Mouse (Mus musculus): ENCODE measurements around the gene Baz1b.
A peak's percentile ranks its signal among the peaks of the same experiment; 100 is the strongest.

The Baz1b gene

DNA sequence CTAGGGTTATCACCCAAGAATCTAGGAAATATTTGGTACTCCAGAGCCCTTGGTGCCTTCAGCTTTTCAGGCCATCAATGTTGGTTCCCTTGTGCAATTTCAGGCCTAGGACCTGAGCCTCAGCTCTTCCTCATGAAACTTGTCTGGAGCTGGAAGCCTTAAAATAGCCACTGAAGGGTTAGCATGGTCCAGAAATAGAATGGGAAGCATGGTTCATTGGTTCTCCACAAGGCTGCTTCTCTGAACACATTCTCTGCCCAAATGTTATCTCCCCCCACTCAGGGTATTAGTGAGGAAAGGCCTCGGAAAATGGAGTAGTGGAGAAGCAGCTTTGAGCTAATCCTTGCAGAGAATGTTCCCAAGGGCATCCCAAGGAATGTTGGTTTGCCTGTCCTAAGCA is 54.4 kb downstream of the Baz1b start:
- no peak for DNase-seq

DNA sequence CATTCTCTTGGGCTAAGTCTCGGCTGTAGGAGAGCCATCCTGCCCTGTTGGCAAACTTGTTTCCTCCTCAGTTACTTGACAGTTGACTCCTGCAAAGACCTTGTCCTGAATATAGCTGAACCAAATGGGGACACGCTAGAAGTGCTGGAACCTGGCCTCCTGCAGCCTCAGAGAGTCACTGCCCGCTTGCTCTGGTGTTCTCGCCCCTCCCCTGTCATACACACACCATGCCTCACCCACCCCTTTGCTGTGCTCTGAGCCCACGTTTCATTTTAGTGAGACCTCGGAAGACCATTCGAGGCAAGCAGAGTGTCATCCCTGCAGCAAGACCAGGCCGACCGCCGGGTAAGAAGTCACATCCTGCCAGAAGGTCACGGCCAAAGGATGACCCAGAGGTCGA is 55.1 kb downstream of the Baz1b start:
- no peak for DNase-seq

DNA sequence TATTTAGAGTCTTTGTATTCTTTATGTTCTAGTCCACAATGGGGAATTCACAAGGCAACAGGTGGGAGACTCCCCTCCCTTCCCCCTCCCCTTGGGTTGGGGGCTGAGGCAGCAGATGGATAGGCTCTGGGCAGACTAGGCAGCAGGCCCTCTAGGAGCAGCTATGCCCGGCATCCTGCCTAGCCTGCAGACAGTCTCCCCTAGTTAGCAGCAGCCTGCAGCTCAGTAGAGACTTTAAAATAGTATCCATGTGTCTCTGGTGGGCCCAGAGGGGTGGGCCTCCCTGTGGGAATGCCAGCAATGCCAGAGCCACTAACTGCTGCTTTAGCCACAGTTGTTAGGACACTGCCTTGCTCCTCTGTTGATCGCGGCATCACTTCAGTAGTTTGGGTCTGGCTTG is 55.5 kb downstream of the Baz1b start:
- DNase-seq, result no peak

DNA sequence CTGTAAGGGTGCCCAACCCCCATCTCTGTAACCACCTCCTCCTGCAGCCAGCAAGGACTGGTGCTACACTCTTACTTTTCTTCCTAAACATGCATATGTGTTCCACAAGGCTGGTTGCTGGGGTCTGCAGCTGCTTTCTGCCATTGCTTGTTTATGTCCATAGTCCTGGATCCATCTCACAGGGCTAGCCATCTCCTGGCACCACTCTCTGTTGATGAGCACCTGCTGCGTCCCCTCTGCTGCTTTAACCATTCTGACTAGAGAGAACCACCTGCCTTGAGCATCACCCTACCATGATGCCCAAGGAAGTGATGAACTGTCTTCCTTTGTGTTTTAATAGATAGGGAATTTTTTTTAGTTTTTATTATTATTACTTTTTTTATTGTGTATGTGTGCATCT is 56.1 kb downstream of the Baz1b start:
- no peak for DNase-seq

DNA sequence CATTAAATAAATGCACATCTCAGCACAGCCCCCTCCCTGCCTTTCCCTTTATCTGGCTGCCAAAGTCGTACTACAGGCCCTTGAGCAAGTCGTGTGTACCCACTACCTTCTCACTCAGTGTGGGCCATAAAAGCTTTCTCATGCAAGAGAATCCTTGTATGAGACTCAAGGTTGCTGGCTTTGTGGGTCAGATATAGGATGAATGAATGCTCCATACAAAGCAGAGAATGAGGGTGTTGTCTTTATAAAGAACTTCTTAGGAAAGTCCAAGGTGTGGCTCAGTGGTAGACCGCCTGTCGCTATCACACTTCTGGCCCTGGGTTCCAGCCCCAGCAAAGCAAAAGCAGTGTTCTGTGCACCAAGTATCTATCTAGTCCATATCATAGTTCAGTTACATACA is 59.5 kb downstream of the Baz1b start:
- DNase-seq, result no peak

DNA sequence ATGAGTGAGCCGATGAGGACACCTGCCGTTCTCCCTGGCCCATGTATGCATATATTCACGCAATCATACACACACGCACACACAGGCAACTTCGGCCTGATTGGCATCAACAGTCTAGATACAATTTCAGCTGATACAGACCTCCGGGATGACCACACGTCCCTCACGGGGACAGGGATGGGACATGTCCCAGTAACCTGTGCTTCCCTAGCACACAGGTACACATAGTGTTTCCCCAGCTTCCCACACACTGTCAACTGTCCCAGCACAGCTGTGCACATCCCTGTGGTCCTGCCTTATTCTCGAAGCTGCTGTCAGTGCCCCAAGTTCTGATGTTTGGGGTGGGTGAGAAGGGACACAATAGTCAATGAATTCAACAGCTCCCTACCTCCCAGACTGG is 60.3 kb downstream of the Baz1b start:
- DNase-seq, result no peak

DNA sequence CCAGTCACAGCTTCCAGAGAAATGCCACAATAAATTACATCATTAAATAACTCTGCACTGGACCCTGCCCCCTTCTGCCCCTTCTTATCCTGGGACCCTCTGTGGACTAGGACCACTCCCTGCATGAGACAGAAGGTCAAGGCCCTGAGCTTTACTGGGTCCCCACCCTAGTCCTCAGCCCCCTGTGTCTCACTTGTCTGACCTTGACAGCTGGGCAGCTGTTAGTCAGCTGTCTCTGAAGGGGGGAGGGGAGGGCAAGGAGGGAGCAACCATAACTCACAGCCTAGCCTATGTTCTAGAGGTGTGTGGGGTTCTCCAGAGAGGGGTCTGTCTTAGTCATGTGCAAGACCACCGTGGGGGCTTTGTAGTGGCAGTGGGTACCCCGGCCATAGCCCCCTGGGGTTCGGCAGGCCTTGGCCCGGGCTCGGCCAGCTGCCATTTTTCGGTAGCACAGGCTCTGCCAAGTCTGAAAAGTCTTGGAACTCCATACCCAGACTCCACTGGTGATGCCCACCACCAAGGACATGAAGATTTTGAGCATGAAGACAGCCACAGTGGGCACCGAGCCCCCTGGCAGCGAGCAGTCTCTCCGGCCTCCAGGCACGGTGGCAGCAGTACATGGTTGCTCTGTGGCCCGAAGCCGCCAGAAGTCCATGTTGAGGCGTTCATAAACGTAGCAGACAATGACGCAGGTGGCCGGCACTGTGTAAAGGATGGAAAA is 62.1 kb downstream of the Baz1b start:
- DNase-seq, result no peak

DNA sequence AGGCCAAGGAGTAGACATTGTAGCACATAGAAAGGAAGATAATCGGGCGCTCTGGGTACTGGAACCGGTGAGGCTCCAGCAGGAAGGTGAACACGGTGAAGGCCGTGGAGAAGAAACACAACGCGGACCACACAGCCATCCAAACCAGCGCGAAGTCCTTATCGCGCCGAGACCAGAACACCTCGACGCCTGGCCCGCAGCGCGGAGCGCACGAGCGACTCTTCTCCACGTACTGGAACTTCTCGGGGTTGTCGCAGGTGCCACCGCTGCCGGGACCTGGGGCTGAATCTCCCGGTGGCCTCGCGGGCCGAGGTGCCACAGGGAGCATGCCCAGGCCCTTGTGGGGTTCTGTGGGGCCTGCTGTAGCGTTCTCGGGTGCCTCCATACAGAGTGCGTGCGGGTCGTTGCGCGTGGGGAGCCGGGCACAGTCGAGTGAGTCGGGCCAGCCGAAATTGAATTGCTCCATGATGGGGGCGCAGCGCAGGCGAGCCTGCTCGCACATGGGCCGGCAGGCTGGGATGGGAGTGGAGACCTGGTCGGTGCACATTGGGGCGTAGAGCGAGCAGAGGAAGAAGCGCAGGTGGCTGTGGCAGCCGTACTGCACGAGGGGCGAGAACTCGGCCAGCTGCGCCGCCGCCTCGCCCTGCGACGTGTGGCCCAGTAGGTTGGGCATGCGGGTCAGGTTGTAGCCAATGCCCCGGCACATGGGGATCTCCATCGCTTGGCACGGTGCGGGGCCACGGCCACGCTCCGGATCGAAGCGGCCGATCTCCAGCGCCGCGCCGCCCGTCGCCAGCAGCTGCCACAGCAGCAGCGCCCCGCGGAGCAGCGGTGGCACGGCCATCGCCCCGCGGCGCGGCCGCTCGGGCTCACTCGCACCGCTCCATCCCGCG is 63.4 kb downstream of the Baz1b start:
- DNase-seq, result peak; percentile 28

DNA sequence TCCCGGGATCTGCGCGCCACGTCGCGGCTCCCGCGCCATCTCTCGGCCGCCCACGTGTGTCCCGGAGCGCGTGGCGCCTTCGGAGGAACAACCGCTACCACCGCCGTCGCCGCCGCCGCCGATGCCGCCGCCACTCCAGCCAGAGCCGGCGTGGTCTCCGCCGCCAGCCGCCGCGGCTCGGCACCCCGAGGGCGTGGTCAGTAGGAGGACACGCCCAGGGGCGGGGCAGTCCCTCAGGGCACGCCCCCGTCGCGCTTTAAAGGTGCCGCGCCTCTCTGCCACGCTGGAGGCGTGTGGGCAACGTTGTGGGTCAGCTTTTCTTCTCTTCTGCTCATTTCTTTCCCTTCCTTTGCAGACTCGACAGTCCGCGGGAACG is 64.0 kb downstream of the Baz1b start, which contains the start of gene Fzd9:
Fzd9 (minus strand) TSS at position 152 of the 376 bp plus-strand sequence.
- peak; percentile 86 for DNase-seq

DNA sequence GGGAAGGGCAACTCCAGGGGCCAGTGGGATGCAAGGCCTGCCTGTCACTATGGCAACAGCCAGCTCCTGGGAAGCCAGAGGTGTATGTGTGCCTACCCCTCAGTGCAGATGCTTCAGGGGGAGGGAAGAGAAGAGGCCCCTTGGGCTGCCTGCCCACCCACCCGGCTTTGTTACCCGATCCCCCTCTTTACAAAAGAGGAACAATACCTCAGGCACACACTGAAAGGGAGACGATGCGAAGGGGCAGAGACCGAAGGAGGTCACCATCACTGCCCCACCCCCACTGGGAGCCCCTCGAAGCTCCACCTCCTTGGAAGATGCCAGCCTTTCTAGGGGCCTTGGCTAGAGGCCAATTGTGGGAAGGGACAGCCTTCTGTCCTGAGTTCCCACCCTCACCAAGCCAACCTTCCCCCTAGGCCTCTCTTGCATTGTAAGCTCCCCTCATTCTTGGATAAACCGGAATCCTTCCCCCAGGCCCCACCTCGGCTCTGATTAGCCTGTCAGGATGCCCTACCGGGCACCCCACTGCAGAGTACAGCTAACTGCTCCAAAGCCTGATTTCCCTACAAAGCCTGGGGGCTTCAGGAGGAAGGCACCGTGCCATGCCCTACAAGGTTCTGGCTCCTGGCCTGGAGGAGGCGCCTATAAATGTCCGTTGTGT is 66.8 kb downstream of the Baz1b start:
- no peak for DNase-seq

DNA sequence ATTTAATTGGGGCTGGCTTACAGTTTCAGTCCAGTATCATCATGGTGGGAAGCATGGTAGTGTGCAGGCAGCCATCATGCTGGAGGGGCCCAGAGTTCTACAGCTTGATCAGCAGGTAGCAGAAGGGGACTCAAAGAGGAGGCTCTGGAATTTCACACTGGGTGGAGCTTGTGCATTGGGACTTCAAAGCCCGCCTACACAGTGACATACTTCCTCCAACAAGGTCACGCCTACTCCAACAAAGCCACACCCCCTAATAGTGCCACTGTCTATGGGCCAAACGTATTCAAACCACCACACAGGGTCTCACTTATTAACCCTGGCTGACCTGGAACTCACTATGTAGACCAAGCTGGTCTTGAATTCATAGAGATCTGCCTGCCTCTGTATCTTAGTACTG is 69.1 kb downstream of the Baz1b start:
- DNase-seq, result no peak

DNA sequence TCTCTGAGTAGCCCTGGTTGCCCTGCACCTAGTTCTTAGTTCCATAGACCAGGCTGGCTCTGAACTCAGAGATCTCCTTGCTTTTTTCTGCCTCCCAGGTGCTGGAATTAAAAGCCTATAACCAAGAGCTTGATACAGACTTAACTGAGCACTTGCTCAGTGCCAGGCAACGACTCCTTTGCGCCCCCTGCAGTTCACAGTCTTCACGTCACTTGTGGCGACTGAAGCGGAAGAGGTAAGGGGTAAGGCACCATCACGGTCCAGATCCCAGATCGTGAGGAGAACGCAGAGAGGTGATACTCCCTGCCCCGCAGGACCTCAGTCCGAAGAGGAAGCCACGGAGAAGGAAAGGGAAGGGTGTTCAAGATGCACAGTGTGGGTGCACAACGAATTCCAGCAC is 70.5 kb downstream of the Baz1b start:
- DNase-seq, result no peak

DNA sequence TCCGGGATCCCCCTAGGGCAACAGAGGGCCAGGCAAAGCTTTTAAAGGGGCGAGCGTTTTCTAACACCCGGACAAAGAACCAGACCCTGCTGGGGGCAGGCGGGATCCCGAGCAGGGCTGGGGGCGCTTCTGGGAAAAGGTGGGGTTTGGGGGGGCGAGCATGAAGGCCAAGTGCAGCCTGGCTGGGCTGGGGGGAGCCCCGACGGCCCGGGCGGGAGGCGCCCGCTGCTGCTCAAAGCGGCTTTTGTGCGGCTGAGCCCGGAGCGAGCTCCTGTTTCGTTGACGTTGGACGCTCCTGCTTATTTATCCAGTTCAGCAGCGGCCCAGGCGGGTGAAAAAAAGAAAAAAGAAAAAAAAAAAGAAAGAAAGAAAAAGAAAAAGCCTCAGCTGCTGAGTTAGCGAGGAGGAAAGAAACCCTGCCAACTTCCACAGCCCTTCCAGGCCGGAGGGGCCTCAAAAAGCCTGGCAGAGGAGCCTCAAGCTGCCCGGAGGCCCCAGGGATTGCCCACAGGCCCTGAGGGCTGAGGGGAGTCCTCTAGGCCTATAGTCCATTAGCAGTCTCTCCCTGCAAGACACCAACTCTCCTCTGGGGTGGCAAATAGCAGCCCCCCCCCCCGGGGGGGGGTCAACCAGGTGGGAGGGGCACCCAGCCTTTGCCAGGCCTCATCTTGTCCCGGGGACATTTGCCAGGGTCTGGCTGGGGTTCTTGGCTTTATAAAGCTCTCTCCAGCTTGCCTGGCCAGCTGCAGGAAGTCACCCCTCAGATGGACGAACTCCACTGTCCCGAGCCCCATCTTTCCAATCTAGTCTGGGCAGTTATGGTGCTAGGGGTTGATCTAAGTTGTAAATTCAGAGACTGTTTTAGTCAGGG is 71.5 kb downstream of the Baz1b start:
- DNase-seq, result peak; percentile 19

DNA sequence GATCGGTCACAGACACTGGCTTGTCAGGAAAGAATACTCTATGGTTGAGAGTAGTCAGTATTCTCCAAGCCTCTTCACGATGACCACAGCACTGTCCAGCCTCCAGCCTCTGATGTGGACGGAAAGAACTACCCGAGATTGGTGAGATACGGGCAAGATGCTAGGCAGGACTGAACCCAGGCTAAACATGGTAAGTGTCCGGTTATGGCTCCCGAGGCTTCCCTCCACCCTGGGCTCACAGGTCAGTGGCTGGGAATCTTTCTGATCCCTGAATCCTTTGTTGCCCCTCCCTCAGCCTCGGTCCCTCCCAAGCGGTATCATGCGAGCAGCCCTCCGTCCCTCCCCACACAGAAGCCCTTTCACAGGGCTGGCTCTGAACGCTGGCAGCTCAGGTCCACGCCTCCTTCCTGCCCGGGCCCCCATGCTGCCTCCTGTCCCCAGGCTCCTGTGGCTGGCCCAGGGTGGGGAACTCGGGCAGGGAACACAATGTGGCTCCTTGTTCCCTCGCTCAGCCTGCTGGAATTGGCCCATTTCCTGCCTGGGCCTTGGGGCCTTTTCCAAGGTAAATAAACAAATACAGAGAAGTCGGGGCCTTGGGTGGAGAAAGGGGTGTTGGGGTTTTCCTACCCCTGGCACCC is 76.9 kb downstream of the Baz1b start:
- peak; percentile 32 for DNase-seq

DNA sequence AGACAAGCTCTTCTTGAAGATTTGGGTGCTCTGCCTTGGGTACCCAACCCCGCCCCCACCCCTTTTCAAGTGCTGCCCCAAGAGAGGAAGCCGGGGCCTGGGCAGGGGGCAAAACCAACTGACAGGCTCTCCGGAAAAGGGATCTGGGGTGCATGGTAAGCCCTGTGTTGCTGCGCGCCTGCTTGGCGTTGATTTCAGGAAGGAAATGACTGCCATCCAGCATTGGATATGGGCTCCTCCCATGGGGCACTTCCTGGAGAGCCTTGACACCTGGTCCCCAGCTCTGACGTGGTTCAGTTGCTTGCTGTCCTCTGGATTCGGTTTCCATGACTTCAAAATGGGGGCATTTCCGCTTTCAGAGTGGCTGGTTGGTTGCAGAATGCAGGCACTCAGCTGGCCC is 77.5 kb downstream of the Baz1b start:
- DNase-seq, result no peak

DNA sequence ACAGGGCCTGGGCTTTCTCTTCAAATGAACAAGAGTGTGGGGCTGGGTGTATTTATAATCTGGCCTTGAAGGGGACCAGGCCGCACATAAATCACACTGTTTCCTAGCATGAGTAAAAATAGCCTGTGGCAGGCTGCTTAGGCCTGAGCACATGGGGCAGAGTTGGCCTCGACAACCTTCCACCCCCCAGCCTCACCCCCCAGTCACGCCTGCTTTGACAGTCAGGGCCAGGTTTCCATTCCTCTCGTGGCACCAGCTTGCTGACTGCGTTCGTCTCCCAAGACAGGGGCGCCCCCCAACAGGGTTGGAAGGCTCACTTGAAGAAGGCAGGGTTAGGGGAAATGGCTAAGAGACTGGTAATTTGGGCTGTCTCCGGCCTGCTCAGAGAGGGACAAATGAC is 82.4 kb downstream of the Baz1b start:
- DNase-seq, result no peak

DNA sequence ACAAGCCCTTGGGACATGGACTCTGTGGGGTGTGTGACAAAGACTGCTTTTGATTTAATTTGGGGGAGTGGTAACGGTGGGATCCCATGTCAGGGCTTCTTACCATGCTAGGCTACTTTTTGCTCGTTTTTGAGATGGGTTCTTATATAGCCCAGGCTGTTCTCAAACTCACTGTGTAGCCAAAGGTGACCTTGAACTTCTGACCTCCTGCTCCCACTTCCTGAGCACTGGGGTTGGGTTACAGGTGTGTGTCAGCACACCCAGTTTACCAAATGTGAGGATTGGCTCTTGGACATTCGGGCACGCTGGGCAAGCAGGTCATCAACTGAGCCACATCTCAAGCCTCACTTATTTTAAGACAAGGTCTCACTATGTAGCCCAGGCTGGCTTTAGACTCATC is 83.3 kb downstream of the Baz1b start:
- no peak for DNase-seq

DNA sequence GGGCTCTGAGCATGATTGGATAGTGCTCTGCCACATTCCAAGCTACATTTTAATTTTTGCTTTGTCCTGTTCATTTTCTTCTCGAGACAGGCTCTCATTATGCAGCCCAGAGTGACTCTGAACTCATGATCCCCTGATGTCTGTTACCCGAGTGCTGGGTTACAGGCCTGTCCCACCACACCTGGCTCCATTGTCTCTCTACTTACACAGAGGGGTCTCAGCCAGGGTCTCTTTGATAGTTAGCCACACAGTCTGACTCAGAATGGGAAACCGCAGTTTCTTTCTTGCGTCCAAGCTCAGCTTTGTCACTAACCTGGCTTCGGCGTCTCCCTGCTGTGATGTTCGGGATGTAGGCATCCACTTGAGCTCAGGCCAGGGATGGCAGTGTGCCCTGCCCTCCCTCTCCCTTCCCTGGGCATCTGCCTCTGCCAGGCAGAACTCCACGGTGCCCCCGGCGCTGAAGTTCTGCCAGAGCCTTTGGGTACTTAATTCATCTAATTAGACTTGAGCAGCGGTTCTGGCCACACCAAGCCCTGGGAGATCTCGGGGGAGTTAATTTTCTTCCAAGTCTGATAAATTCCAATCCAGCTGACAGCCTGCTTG is 84.6 kb downstream of the Baz1b start:
- peak; percentile 26 for DNase-seq

DNA sequence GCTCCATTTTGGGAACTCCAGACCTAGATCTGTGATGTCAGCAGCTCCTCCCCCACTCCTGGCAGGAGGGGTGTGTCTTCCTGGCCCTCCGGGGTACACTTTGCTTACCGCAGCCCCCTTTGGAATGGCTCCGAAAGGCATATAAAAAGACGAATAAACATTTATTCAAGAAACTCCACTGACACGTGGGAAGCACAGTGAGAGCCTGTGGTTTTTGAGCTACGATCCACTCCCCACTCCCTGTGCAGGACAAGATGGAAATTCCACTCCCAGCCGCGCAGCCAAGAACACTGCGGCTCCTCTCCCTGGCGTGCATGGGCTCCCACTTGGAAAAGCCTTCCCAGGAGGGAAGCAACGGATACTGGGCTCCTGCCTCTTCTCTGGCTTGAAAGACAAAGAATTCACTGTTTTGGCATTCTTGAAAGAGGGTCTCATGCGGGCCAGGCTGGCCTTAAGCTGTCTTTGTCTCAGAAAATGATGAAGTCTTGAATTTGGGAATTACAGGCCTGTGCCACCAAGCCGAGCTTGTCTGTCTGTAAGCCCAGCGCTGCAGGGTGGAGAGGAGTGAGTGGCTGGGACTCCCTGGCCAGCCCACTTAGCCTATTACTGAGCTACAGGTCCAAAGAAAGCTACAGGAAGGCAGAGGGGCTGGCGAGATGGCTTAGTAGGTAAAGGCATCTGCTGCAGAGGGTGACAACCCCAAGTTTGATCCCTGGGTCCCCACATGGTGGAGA is 87.8 kb downstream of the Baz1b start:
- DNase-seq, result no peak

DNA sequence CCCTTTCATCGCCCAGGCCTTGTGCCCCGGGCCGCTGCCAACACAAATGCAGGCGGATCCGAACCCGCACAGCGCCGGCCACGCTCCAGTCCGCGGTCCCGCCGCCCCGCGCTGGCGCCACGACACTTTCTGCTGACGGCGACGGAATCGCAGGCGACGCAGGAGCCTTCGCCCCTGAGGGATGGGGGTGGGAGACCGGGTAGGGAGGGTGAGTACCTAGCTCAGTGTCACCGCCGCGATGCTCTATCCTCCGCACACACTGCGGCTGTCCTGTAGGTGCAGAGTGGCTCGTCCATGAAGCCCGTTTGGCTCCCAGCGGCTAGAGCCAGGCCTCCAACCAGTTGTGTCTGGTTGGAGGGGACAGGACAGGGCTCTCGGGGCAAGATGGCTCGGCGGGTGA is 89.5 kb downstream of the Baz1b start:
- DNase-seq, result no peak

DNA sequence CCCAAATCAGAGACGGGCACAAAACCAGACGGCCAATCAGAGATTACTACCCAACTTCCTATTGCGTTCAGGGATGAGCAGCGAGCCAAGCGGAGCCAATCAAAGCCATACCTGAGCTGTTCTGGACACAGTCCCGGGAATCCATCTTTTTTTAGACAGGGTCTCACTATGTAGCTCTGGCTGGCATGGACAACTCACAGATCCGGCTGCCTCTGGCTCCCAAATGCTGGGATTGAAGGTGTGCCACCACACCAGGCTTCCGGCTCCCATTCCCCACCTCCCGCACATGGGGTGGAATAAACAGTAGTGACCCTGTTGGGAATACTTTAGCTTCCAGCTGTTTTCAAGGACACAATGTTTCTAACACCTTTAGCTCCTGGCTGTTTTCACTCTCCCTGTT is 93.2 kb downstream of the Baz1b start:
- DNase-seq, result no peak

Measured in right cerebral cortex, postnatal 25 days (tissue).